Mouse (Mus musculus) MEL (cell line): ENCODE data around the gene Tlr7. TPM values are rescaled to one million over a fixed set of nuclear protein-coding genes. Genes with fewer than 3 reads are reported as not detected.

ENCODE experiments used
- DNase-seq: peaks from one replicate; pipeline ENCODE4 v3.0.0; 2011; ENCODE audit warnings: low read depth, low spot score
- H3K27ac ChIP-seq: 2 replicates; pipeline ENCODE4 v1.5.1; 2012; ENCODE audit warnings: low read depth, mild to moderate bottlenecking, control low read depth, low read length, moderate library complexity; ENCODE audit not compliant: control insufficient read depth
- H3K27me3 ChIP-seq, 2 experiments: fragments of 150-350 bp in 1 of 2; sonication (generic) in 1 of 2; 2 replicates each; pipeline ENCODE4 v1.6.1; 2012; ENCODE audit warnings: low read length in 2 of 2, mild to moderate bottlenecking in 2 of 2, improper control_type of control experiment in 1 of 2, moderate library complexity in 1 of 2; ENCODE audit not compliant: insufficient read depth in 2 of 2, control insufficient read depth in 1 of 2
- H3K36me3 ChIP-seq, 2 experiments: 2 replicates each; pipeline ENCODE4 v1.6.1; 2012 to 2014; ENCODE audit warnings: low read length in 2 of 2, improper control_type of control experiment in 1 of 2, inconsistent platforms in 1 of 2, mild to moderate bottlenecking in 1 of 2; ENCODE audit not compliant: insufficient read depth in 2 of 2, control insufficient read depth in 1 of 2
- H3K4me1 ChIP-seq, 2 experiments: fragments of 150-350 bp in 1 of 2; sonication (generic) in 1 of 2; 2 replicates each; pipeline ENCODE4 v1.6.1; 2012; ENCODE audit warnings: low read length in 2 of 2, improper control_type of control experiment in 1 of 2, mild to moderate bottlenecking in 1 of 2; ENCODE audit not compliant: insufficient read depth in 2 of 2, control insufficient read depth in 1 of 2
- H3K4me3 ChIP-seq, 2 experiments: fragments of 150-350 bp in 1 of 2; sonication (generic) in 1 of 2; 2 replicates each; pipeline ENCODE4 v1.5.1; 2012; ENCODE audit warnings: low read depth in 2 of 2, low read length in 2 of 2, mild to moderate bottlenecking in 2 of 2, moderate library complexity in 2 of 2, control low read depth in 1 of 2, improper control_type of control experiment in 1 of 2; ENCODE audit not compliant: control insufficient read depth in 1 of 2, insufficient read depth in 1 of 2
- H3K79me2 ChIP-seq: 2 replicates; pipeline ENCODE4 v1.6.1; 2012; ENCODE audit warnings: mild to moderate bottlenecking, low read length, moderate library complexity; ENCODE audit not compliant: control insufficient read depth, poor library complexity, insufficient read depth
- H3K9ac ChIP-seq: 2 replicates; pipeline ENCODE4 v1.6.1; 2012; ENCODE audit warnings: low read depth, mild to moderate bottlenecking, control low read depth, low read length, moderate library complexity; ENCODE audit not compliant: control insufficient read depth, poor library complexity, severe bottlenecking
- H3K9me3 ChIP-seq: fragments of 150-350 bp; sonication (generic); replicated peaks from 2 replicates; pipeline ENCODE4 v1.6.1; 2012; ENCODE audit warnings: mild to moderate bottlenecking, low read length, improper control_type of control experiment, moderate library complexity; ENCODE audit not compliant: insufficient read depth
- CHD1 ChIP-seq: IDR thresholded peaks from 2 replicates; pipeline ENCODE4 v1.6.1; 2012; ENCODE audit warnings: low read depth, mild to moderate bottlenecking, inconsistent platforms, low read length, improper control_type of control experiment
- CHD2 ChIP-seq: IDR thresholded peaks from 2 replicates; pipeline ENCODE4 v1.6.1; 2011; ENCODE audit warnings: low read length, improper control_type of control experiment
- CTCF ChIP-seq, 3 experiments: IDR thresholded peaks in 2 of 3; conservative IDR thresholded peaks in 1 of 3; 2 replicates each; pipeline ENCODE4 v1.5.1; 2011 to 2012; ENCODE audit warnings: low read length in 3 of 3, low read depth in 2 of 3, mild to moderate bottlenecking in 2 of 3, improper control_type of control experiment in 1 of 3, inconsistent platforms in 1 of 3, mixed read lengths in 1 of 3, moderate library complexity in 1 of 3; ENCODE audit not compliant: control insufficient read depth in 1 of 3, insufficient read depth in 1 of 3, poor library complexity in 1 of 3, severe bottlenecking in 1 of 3
- E2F4 ChIP-seq: IDR thresholded peaks from 2 replicates; pipeline ENCODE4 v1.6.1; 2011; ENCODE audit warnings: low read depth, low read length, improper control_type of control experiment, borderline replicate concordance
- EP300 ChIP-seq, 2 experiments: IDR thresholded peaks; 2 replicates each; pipeline ENCODE4 v1.6.1; 2011; ENCODE audit warnings: improper control_type of control experiment in 2 of 2, low read length in 2 of 2, low read depth in 1 of 2, mild to moderate bottlenecking in 1 of 2
- ETS1 ChIP-seq: IDR thresholded peaks from 2 replicates; pipeline ENCODE4 v1.6.1; 2012; ENCODE audit warnings: low read depth, mild to moderate bottlenecking, inconsistent platforms, low read length, improper control_type of control experiment, moderate library complexity
- GABPA ChIP-seq: IDR thresholded peaks from 2 replicates; pipeline ENCODE4 v1.6.1; 2012; ENCODE audit warnings: low read depth, mild to moderate bottlenecking, inconsistent platforms, low read length, improper control_type of control experiment, moderate library complexity
- KAT2A ChIP-seq: conservative IDR thresholded peaks from 2 replicates; pipeline ENCODE4 v1.6.1; 2012; ENCODE audit warnings: low read depth, low read length, improper control_type of control experiment, inconsistent platforms
- MAFK ChIP-seq: IDR thresholded peaks from 2 replicates; pipeline ENCODE4 v1.6.1; 2011; ENCODE audit warnings: low read depth, mild to moderate bottlenecking, low read length, improper control_type of control experiment, borderline replicate concordance
- MAZ ChIP-seq: IDR thresholded peaks from 2 replicates; pipeline ENCODE4 v1.6.1; 2012; ENCODE audit warnings: low read depth, mild to moderate bottlenecking, inconsistent platforms, low read length, improper control_type of control experiment
- MXI1 ChIP-seq: IDR thresholded peaks from 2 replicates; pipeline ENCODE4 v1.6.1; 2011; ENCODE audit warnings: mild to moderate bottlenecking, low read depth, low read length, improper control_type of control experiment
- MYB ChIP-seq: IDR thresholded peaks from 2 replicates; pipeline ENCODE4 v1.6.1; 2011; ENCODE audit warnings: mild to moderate bottlenecking, low read depth, low read length, improper control_type of control experiment
- MYC ChIP-seq: IDR thresholded peaks from 2 replicates; pipeline ENCODE4 v1.6.1; 2011; ENCODE audit warnings: low read depth, mild to moderate bottlenecking, low read length, improper control_type of control experiment, moderate library complexity
- POLR2A ChIP-seq, 2 experiments: IDR thresholded peaks; 2 replicates each; pipeline ENCODE4 v1.6.1; 2011 to 2012; ENCODE audit warnings: low read length in 2 of 2, mild to moderate bottlenecking in 2 of 2, control low read depth in 1 of 2, improper control_type of control experiment in 1 of 2, low read depth in 1 of 2, moderate library complexity in 1 of 2; ENCODE audit not compliant: control insufficient read depth in 1 of 2, insufficient read depth in 1 of 2, poor library complexity in 1 of 2
- POLR2AphosphoS5 ChIP-seq: IDR thresholded peaks from 2 replicates; pipeline ENCODE4 v1.6.1; 2012; ENCODE audit warnings: low read depth, borderline replicate concordance, mild to moderate bottlenecking, inconsistent platforms, low read length, moderate library complexity, mixed read lengths
- RCOR1 ChIP-seq: IDR thresholded peaks from 2 replicates; pipeline ENCODE4 v1.6.1; 2012; ENCODE audit warnings: low read depth, mild to moderate bottlenecking, inconsistent platforms, low read length, improper control_type of control experiment
- SMC3 ChIP-seq: IDR thresholded peaks from 2 replicates; pipeline ENCODE4 v1.6.1; 2011; ENCODE audit warnings: low read depth, low read length, improper control_type of control experiment
- TBP ChIP-seq: IDR thresholded peaks from 2 replicates; pipeline ENCODE4 v1.8.0; 2011; ENCODE audit warnings: low read depth, low read length, improper control_type of control experiment
- TCF12 ChIP-seq: IDR thresholded peaks from 2 replicates; pipeline ENCODE4 v1.6.1; 2014; ENCODE audit warnings: low read depth, mild to moderate bottlenecking, inconsistent platforms, low read length, improper control_type of control experiment, moderate library complexity
- UBTF ChIP-seq: IDR thresholded peaks from 2 replicates; pipeline ENCODE4 v1.6.1; 2012; ENCODE audit warnings: low read depth, mild to moderate bottlenecking, inconsistent platforms, low read length, improper control_type of control experiment, moderate library complexity, borderline replicate concordance; ENCODE audit not compliant: insufficient read depth
- ZKSCAN1 ChIP-seq: IDR thresholded peaks from 2 replicates; pipeline ENCODE4 v1.6.1; 2012; ENCODE audit warnings: low read depth, mild to moderate bottlenecking, inconsistent platforms, low read length, improper control_type of control experiment, moderate library complexity
- polyA plus RNA-seq, 2 experiments: library from polyadenylated mRNA; stranded (reverse) in 1 of 2; unstranded in 1 of 2; fragments of >175 nt in 1 of 2; fragments of >200 nt in 1 of 2; gene quantifications; 2 replicates each; pipeline versions ENCODE4 v1.2.1 to v1.2.4; 2012; ENCODE audit warnings: low replicate concordance in 2 of 2, low read depth in 1 of 2; ENCODE audit not compliant: insufficient read length in 2 of 2, insufficient read depth in 1 of 2, missing spikeins in 1 of 2
- total RNA-seq: library from RNA; depleted of rRNA; stranded (reverse); fragments of 300-350 nt; gene quantifications from 2 replicates; pipeline ENCODE4 v1.2.3, GENCODE M21; 2012

Gene Tlr7
- total and polyA plus RNA-seq, 3 experiments, result not detected

DNA sequence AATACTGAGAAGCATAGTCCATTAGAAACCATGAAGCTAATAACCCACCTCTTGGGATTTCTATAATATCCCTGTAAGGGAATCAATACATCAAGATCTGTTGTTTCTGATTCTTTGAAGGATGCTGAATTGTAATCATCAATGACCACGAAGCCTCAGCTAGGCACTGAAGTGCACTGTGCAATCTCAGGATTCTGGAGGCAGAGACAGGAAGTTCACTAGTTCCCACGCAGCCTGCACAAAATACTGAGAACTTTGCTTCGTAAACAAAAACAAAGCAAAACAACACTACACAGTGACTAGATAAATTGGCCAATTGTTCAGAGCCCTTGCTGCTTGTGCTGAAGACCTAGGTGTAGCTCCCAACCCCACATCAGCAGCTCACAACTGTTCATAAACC lies 11.5 kb upstream of the Tlr7 start:
- H3K27me3 ChIP-seq, result no peaks in the 10 kb centered on the region
- no peak overlapping the region for H3K4me3 ChIP-seq
- H3K36me3 ChIP-seq, result no peaks in the 10 kb centered on the region
- TF ChIP-seq CTCF (IDR thresholded peaks at IDR 0.05 in 2 of 3, conservative IDR thresholded peaks at IDR 0.05 in 1 of 3; ENCODE audit: control insufficient read depth in 1 of 3, insufficient read depth in 1 of 3, low read depth in 2 of 3, low read length in 3 of 3, poor library complexity in 1 of 3, severe bottlenecking in 1 of 3) (no peak), KAT2A (no peak), ZKSCAN1 (no peak), MAZ (no peak), GABPA (no peak), RCOR1 (no peak), SMC3 (no peak), ETS1 (no peak), MYC (no peak)
- H3K4me1 ChIP-seq, result no peaks in the 10 kb centered on the region
- no peaks in the 10 kb centered on the region for H3K9me3 ChIP-seq
- H3K27ac ChIP-seq, result no peak overlapping the region
- no peak for DNase-seq
- H3K9ac ChIP-seq, result no peak overlapping the region
- no peaks in the 10 kb centered on the region for H3K79me2 ChIP-seq

- no peak for TF ChIP-seq MYC
- TF ChIP-seq EP300 (IDR thresholded peaks at IDR 0.05; ENCODE audit: low read depth in 1 of 2, low read length in 2 of 2), result no peak
- no peak for TF ChIP-seq MAFK
- TF ChIP-seq POLR2AphosphoS5, result no peak
- TF ChIP-seq CHD1, result no peak
- TF ChIP-seq UBTF, result no peak
- no peaks in the 10 kb centered on the region for H3K9me3 ChIP-seq
- no peaks in the 10 kb centered on the region for H3K27me3 ChIP-seq
- no peaks in the 10 kb centered on the region for H3K79me2 ChIP-seq
- no peak overlapping the region for H3K4me3 ChIP-seq
- H3K9ac ChIP-seq, result no peak overlapping the region
- H3K4me1 ChIP-seq, result no peaks in the 10 kb centered on the region
- no peak overlapping the region for H3K27ac ChIP-seq
- no peaks in the 10 kb centered on the region for H3K36me3 ChIP-seq
- DNase-seq, result no peak
Measured at GRCm38 (mm10) chrX:167340190-167340589, 9.8 kb upstream of the Tlr7 start.

DNA sequence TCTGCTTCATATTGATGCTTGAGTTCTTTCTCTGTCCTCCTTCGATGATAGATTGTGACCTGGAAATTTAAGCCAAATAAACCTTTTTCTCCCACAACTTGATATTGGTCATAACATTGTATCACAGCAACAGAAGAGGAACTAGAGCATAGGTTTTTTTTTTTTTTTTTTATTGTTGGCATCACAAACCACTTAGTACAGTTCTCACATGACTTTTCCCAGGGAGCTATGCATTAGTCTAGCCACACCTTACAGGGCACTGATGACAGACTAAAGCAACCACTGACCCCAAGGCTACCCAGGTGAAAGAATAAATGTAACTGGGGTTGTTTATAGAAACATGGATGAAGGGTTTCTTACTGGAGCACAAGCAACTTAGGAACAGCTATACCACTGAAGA lies 7.6 kb upstream of the Tlr7 start:
- no peaks in the 10 kb centered on the region for H3K36me3 ChIP-seq
- DNase-seq, result no peak
- H3K4me3 ChIP-seq, result no peak overlapping the region
- TF ChIP-seq MYB (no peak), EP300 (IDR thresholded peaks at IDR 0.05; ENCODE audit: low read depth in 1 of 2, low read length in 2 of 2) (no peak), TBP (no peak), CHD2 (no peak), MXI1 (no peak), KAT2A (no peak), SMC3 (no peak), MAZ (no peak), E2F4 (no peak), CTCF (IDR thresholded peaks at IDR 0.05 in 2 of 3, conservative IDR thresholded peaks at IDR 0.05 in 1 of 3; ENCODE audit: control insufficient read depth in 1 of 3, insufficient read depth in 1 of 3, low read depth in 2 of 3, low read length in 3 of 3, poor library complexity in 1 of 3, severe bottlenecking in 1 of 3) (no peak), UBTF (no peak), TCF12 (no peak), ZKSCAN1 (no peak), POLR2A (IDR thresholded peaks at IDR 0.05; ENCODE audit: control insufficient read depth in 1 of 2, insufficient read depth in 1 of 2, low read depth in 1 of 2, low read length in 2 of 2, poor library complexity in 1 of 2) (no peak)
- TF ChIP-seq, all 39 proteins: peak for 0
- Histone ChIP-seq H3K9ac (no peak overlapping the region), H3K9me3 (no peaks in the 10 kb centered on the region), H3K4me1 (no peaks in the 10 kb centered on the region), H3K27ac (no peak overlapping the region), H3K27me3 (no peaks in the 10 kb centered on the region), H3K79me2 (no peaks in the 10 kb centered on the region)
